In genomic region chr7:118807899-118808298, GRCm38 (mm10) we compare ENCODE assay signal across 11 mouse cellular contexts. TPM values are rescaled to one million over a fixed set of nuclear protein-coding genes. Genes with fewer than 3 reads are reported as not detected.
DNase-seq lines count a peak whose midpoint lies in the region; ATAC-seq and TF ChIP-seq lines count a peak whose summit lies in the region.
"Had no signal": no experiment of that assay in that cellular context is flagged by ENCODE, and none has a peak within 500 bp of the region (broad histone marks: within the 10 kb centered on the region; RNA-seq: fewer than 3 reads in every experiment).

No protein-coding gene starts in this region.

- 72% methylated on average over 8 of the region's 8 CpGs for WGBS in heart, embryonic 12.5 days
- WGBS in midbrain, postnatal 0 days: 79% methylated on average over 8 of the region's 8 CpGs
- WGBS in midbrain, embryonic 11.5 days: 94% methylated on average over 8 of the region's 8 CpGs
- 53% methylated on average over 8 of the region's 8 CpGs for WGBS in kidney, embryonic 14.5 days
- 71% methylated on average over 8 of the region's 8 CpGs for WGBS in neural tube, embryonic 15.5 days

- no peak overlapping the region for H3K9ac ChIP-seq in heart, embryonic 12.5 days
- no peak overlapping the region for H3K9ac ChIP-seq in midbrain, postnatal 0 days (replicated peaks; ENCODE audit: low read length, poor library complexity, severe bottlenecking)
- no peak overlapping the region for H3K9ac ChIP-seq in midbrain, embryonic 11.5 days (ENCODE audit: low read length)
- no peak overlapping the region for H3K9ac ChIP-seq in kidney, embryonic 14.5 days (ENCODE audit: low read depth, low read length)
- H3K9ac ChIP-seq in neural tube, embryonic 15.5 days (replicated peaks): no peak overlapping the region
- H3K9ac ChIP-seq: limb, embryonic 13.5 days; neural tube, embryonic 12.5 days had no signal

- DNase-seq in heart, adult 8-10 months (ENCODE audit: low spot score): peak; percentile 52
- peak; percentile 22 for DNase-seq in midbrain, postnatal 0 days (ENCODE audit: low spot score)
- no peak for DNase-seq in midbrain, embryonic 11.5 days (ENCODE audit: low spot score, missing footprints)
- DNase-seq in skeletal muscle tissue, adult 2 months (ENCODE audit: low read depth, low spot score): peak; percentile 18
- DNase-seq in ovary, postnatal 10 days (ENCODE audit: low spot score): no peak
- DNase-seq: thymus, adult 2 months had no signal

- peaks cover 40% of the 10 kb centered on the region for H3K36me3 ChIP-seq in heart, embryonic 12.5 days
- peaks cover 20% of the 10 kb centered on the region for H3K36me3 ChIP-seq in midbrain, postnatal 0 days (ENCODE audit: insufficient read depth, low read length)
- H3K36me3 ChIP-seq in midbrain, embryonic 11.5 days (ENCODE audit: control insufficient read depth, insufficient read depth, low read length): no peaks in the 10 kb centered on the region
- H3K36me3 ChIP-seq in kidney, embryonic 14.5 days (ENCODE audit: control insufficient read depth, insufficient read depth, low read length): peaks cover 9% of the 10 kb centered on the region; the same call in 1 of the 2 replicates
- peaks cover 62% of the 10 kb centered on the region for H3K36me3 ChIP-seq in neural tube, embryonic 15.5 days

- ATAC-seq in heart, embryonic 12.5 days (ENCODE audit: insufficient number of reproducible peaks, low FRiP score): no peak
- no peak for ATAC-seq in midbrain, postnatal 0 days (ENCODE audit: low FRiP score)
- ATAC-seq in midbrain, embryonic 11.5 days (ENCODE audit: low FRiP score): no peak
- ATAC-seq in kidney, embryonic 14.5 days (ENCODE audit: low FRiP score, low TSS enrichment): peak; percentile 75
- ATAC-seq in neural tube, embryonic 15.5 days (ENCODE audit: low FRiP score): no peak

- no peak overlapping the region for H3K4me3 ChIP-seq in heart, embryonic 12.5 days
- H3K4me3 ChIP-seq in midbrain, postnatal 0 days (ENCODE audit: low read depth, low read length): no peak overlapping the region
- H3K4me3 ChIP-seq in midbrain, embryonic 11.5 days (ENCODE audit: low read depth, low read length): no peak overlapping the region
- no peak overlapping the region for H3K4me3 ChIP-seq in kidney, embryonic 14.5 days (ENCODE audit: low read length)
- no peak overlapping the region for H3K4me3 ChIP-seq in neural tube, embryonic 15.5 days (replicated peaks)
- H3K4me3 ChIP-seq: limb, embryonic 13.5 days; neural tube, embryonic 12.5 days had no signal

- H3K9me3 ChIP-seq in heart, embryonic 12.5 days (replicated peaks): no peaks in the 10 kb centered on the region
- H3K9me3 ChIP-seq in midbrain, postnatal 0 days (ENCODE audit: low read length): no peaks in the 10 kb centered on the region
- H3K9me3 ChIP-seq in midbrain, embryonic 11.5 days (ENCODE audit: control insufficient read depth, low read length): no peaks in the 10 kb centered on the region
- no peaks in the 10 kb centered on the region for H3K9me3 ChIP-seq in kidney, embryonic 14.5 days (ENCODE audit: control insufficient read depth, low read length)
- no peaks in the 10 kb centered on the region for H3K9me3 ChIP-seq in neural tube, embryonic 15.5 days (replicated peaks)
- H3K9me3 ChIP-seq: limb, embryonic 13.5 days; neural tube, embryonic 12.5 days had no signal

- no peaks in the 10 kb centered on the region for H3K27me3 ChIP-seq in heart, embryonic 12.5 days (replicated peaks)
- H3K27me3 ChIP-seq in midbrain, postnatal 0 days (ENCODE audit: insufficient read depth, low read length): no peaks in the 10 kb centered on the region
- no peaks in the 10 kb centered on the region for H3K27me3 ChIP-seq in midbrain, embryonic 11.5 days (ENCODE audit: control insufficient read depth, insufficient read depth, low read length)
- H3K27me3 ChIP-seq in kidney, embryonic 14.5 days (ENCODE audit: control insufficient read depth, insufficient read depth, low read length): no peaks in the 10 kb centered on the region
- no peaks in the 10 kb centered on the region for H3K27me3 ChIP-seq in neural tube, embryonic 15.5 days (replicated peaks)
- H3K27me3 ChIP-seq: limb, embryonic 13.5 days; neural tube, embryonic 12.5 days had no signal

- TF ChIP-seq CTCF in midbrain, postnatal 0 days (IDR thresholded peaks at IDR 0.05): no peak

- no peak overlapping the region for H3K4me2 ChIP-seq in heart, embryonic 12.5 days
- no peak overlapping the region for H3K4me2 ChIP-seq in midbrain, postnatal 0 days (ENCODE audit: low read depth, low read length, poor library complexity, severe bottlenecking)
- no peak overlapping the region for H3K4me2 ChIP-seq in midbrain, embryonic 11.5 days
- H3K4me2 ChIP-seq in kidney, embryonic 14.5 days (replicated peaks; ENCODE audit: low read depth, low read length): no peak overlapping the region
- H3K4me2 ChIP-seq in neural tube, embryonic 15.5 days: no peak overlapping the region
- H3K4me2 ChIP-seq: limb, embryonic 13.5 days; neural tube, embryonic 12.5 days had no signal

- H3K27ac ChIP-seq in heart, embryonic 12.5 days (ENCODE audit: poor library complexity, severe bottlenecking): no peak overlapping the region
- H3K27ac ChIP-seq in midbrain, postnatal 0 days (ENCODE audit: low read depth, low read length): no peak overlapping the region
- H3K27ac ChIP-seq in midbrain, embryonic 11.5 days (ENCODE audit: low read depth, low read length): no peak overlapping the region
- H3K27ac ChIP-seq in kidney, embryonic 14.5 days (ENCODE audit: low read depth, low read length): no peak overlapping the region
- H3K27ac ChIP-seq in neural tube, embryonic 15.5 days (replicated peaks): no peak overlapping the region
- H3K27ac ChIP-seq: limb, embryonic 13.5 days; neural tube, embryonic 12.5 days had no signal

- H3K4me1 ChIP-seq in heart, embryonic 12.5 days (replicated peaks): peaks cover 7% of the 10 kb centered on the region
- no peaks in the 10 kb centered on the region for H3K4me1 ChIP-seq in midbrain, postnatal 0 days (ENCODE audit: insufficient read depth, low read length)
- no peaks in the 10 kb centered on the region for H3K4me1 ChIP-seq in midbrain, embryonic 11.5 days (ENCODE audit: control insufficient read depth, insufficient read depth, low read length)
- peaks cover 3% of the 10 kb centered on the region; the same call in 1 of the 2 replicates for H3K4me1 ChIP-seq in kidney, embryonic 14.5 days (ENCODE audit: control insufficient read depth, insufficient read depth, low read length)
- no peaks in the 10 kb centered on the region for H3K4me1 ChIP-seq in neural tube, embryonic 15.5 days
- H3K4me1 ChIP-seq: limb, embryonic 13.5 days; neural tube, embryonic 12.5 days had no signal

RNA-seq across cellular contexts. Expression of gene Iqck, which starts 47.7 kb away (rescaled TPM):
- total RNA-seq in heart, adult 8-10 months (2022): under 1 TPM; 0.32 to 0.72 (median 0.49) TPM
- 1.1 and 1.5 TPM in 2 replicates for polyA plus RNA-seq in heart, embryonic 12.5 days (2016; fragmentation: Nextera tagmentation; extraction: Ambion mirVana)
- total RNA-seq in midbrain, postnatal 0 days (2014; rRNA removed): 3.5 and 5.1 TPM in 2 replicates
- polyA plus RNA-seq in midbrain, postnatal 0 days (2015; fragmentation: Nextera tagmentation; extraction: Ambion mirVana): 4.8 and 5.9 TPM in 2 replicates
- polyA plus RNA-seq in midbrain, embryonic 11.5 days (2014; fragmentation: Nextera tagmentation; extraction: Ambion mirVana): 3.1 and 3.2 TPM in 2 replicates
- polyA plus RNA-seq in kidney, embryonic 14.5 days (2014; fragmentation: Nextera tagmentation; extraction: Ambion mirVana): 3.0 and 4.2 TPM in 2 replicates
- polyA plus RNA-seq in neural tube, embryonic 15.5 days (2015; fragmentation: Nextera tagmentation; extraction: Ambion mirVana): 3.5 and 4.4 TPM in 2 replicates

RNA-seq across cellular contexts. Expression of gene Knop1, which starts 48.2 kb away (rescaled TPM):
- 10 to 100 TPM; 13.0 to 14.8 (median 14.0) TPM for total RNA-seq in heart, adult 8-10 months (2022)
- 63.5 and 65.6 TPM in 2 replicates for polyA plus RNA-seq in heart, embryonic 12.5 days (2016; fragmentation: Nextera tagmentation; extraction: Ambion mirVana)
- 31.6 and 37.5 TPM in 2 replicates for total RNA-seq in midbrain, postnatal 0 days (2014; rRNA removed)
- 67.5 and 73.2 TPM in 2 replicates for polyA plus RNA-seq in midbrain, postnatal 0 days (2015; fragmentation: Nextera tagmentation; extraction: Ambion mirVana)
- polyA plus RNA-seq in midbrain, embryonic 11.5 days (2014; fragmentation: Nextera tagmentation; extraction: Ambion mirVana): 109 and 118 TPM in 2 replicates
- polyA plus RNA-seq in kidney, embryonic 14.5 days (2014; fragmentation: Nextera tagmentation; extraction: Ambion mirVana): 144 and 171 TPM in 2 replicates
- polyA plus RNA-seq in neural tube, embryonic 15.5 days (2015; fragmentation: Nextera tagmentation; extraction: Ambion mirVana): 65.8 and 71.6 TPM in 2 replicates

Comparison
In these comparisons a context has a peak if more than half of its experiments do, and no peak if none do; other contexts are left out.
1. DNase-seq: peak in heart, adult 8-10 months (single experiment), midbrain, postnatal 0 days (single experiment) and skeletal muscle tissue, adult 2 months (single experiment); none in midbrain, embryonic 11.5 days (single experiment) and ovary, postnatal 10 days (single experiment).